In the genomic region with DNA sequence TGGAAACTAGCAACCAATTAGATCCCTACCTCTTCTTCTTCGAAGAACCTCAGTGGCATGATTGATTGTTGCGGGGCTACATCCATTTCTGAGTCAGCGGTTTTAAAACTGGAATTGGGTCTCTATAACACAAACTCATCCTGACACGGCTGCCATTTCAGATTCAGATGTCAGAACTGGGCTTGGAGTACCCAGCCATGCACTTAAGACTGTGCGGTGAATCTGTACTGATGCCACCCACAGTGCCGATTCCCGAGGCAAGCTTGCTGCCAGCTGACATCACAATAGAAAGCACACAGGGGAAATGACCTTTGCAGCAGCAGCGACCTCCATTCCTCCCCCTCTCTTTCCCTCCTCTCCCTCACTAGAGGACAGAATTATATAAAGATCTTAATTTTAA, we compare ENCODE assay signal across 15 mouse cellular contexts. TPM values are rescaled to one million over a fixed set of nuclear protein-coding genes. Genes with fewer than 3 reads are reported as not detected.
"Had no signal": no experiment of that assay in that cellular context is flagged by ENCODE, and none has a peak within 500 bp of the region (broad histone marks: within the 10 kb centered on the region; RNA-seq: fewer than 3 reads in every experiment).

No protein-coding gene starts in this region.

- DNase-seq: kidney, adult 9 months; kidney, postnatal 36 days; layer of hippocampus, adult 9-11 months; layer of hippocampus, postnatal 36 days; lung, adult 18-20 months; right cerebral cortex, postnatal 14 days; thymus, adult 2 months; thymus, postnatal 25 days had no signal

- H3K4me2 ChIP-seq: limb, embryonic 13.5 days; midbrain, embryonic 15.5 days; neural tube, embryonic 12.5 days; stomach, embryonic 15.5 days had no signal

- H3K36me3 ChIP-seq: limb, embryonic 13.5 days; midbrain, embryonic 15.5 days; neural tube, embryonic 12.5 days; stomach, embryonic 15.5 days had no signal

- H3K27ac ChIP-seq: kidney, postnatal 0 days; limb, embryonic 13.5 days; liver, embryonic 14.5 days; midbrain, embryonic 15.5 days; neural tube, embryonic 12.5 days; stomach, embryonic 15.5 days had no signal

- H3K4me1 ChIP-seq: midbrain, embryonic 15.5 days; neural tube, embryonic 12.5 days; stomach, embryonic 15.5 days had no signal

- H3K27me3 ChIP-seq: limb, embryonic 13.5 days; midbrain, embryonic 15.5 days; neural tube, embryonic 12.5 days; stomach, embryonic 15.5 days had no signal

- ATAC-seq: midbrain, embryonic 15.5 days had no signal

- H3K9ac ChIP-seq: limb, embryonic 13.5 days; liver, embryonic 14.5 days; midbrain, embryonic 15.5 days; neural tube, embryonic 12.5 days; stomach, embryonic 15.5 days had no signal

- H3K4me3 ChIP-seq: limb, embryonic 13.5 days; midbrain, embryonic 15.5 days; neural tube, embryonic 12.5 days; stomach, embryonic 15.5 days had no signal

- H3K9me3 ChIP-seq: limb, embryonic 13.5 days; midbrain, embryonic 15.5 days; neural tube, embryonic 12.5 days; stomach, embryonic 15.5 days had no signal

RNA-seq across cellular contexts. Expression of gene Tmem200c, which starts 47.6 kb away (rescaled TPM):
- polyA plus RNA-seq: liver, adult 2 months; liver, embryonic 14.5 days had no signal
